Mouse (Mus musculus) erythroblast, embryonic 14.5 days (primary cell): ENCODE results near the gene Elmsan1.

ENCODE experiments used
- GATA1 ChIP-seq: IDR thresholded peaks from 2 replicates; pipeline ENCODE4 v1.6.1; 2012; ENCODE audit warnings: low read length, inconsistent platforms, mixed read lengths
- TAL1 ChIP-seq: IDR thresholded peaks from 3 replicates; pipeline ENCODE4 v1.6.1; 2012; ENCODE audit warnings: low read length, inconsistent platforms, mixed read lengths

GRCm38 (mm10) chr12:84165631-84166373, 52.9 kb downstream of the Elmsan1 start:
- TF ChIP-seq TAL1 (no peak), GATA1 (no peak)
